Mouse (Mus musculus) adrenal gland, adult (tissue): Measurements from ENCODE around the gene Zfp428.

ENCODE experiments used
- DNase-seq, 2 experiments: peaks; one replicate each; pipeline ENCODE4 v3.0.0; 2022 to 2023; ENCODE audit warnings: low spot score in 1 of 2; ENCODE audit not compliant: inconsistent age in 2 of 2

Zfp428 gene

GRCm38 (mm10) chr7:24546634-24547389 lies 40.0 kb downstream of the Zfp428 start:
- DNase-seq: peak; percentile 99 to 100

GRCm38 (mm10) chr7:24547534-24548036 lies 40.8 kb downstream of the Zfp428 start:
- no peak for DNase-seq

- no peak for DNase-seq
Measured at GRCm38 (mm10) chr7:24551985-24552759, 45.4 kb downstream of the Zfp428 start.

GRCm38 (mm10) chr7:24555786-24556185 lies 49.0 kb downstream of the Zfp428 start:
- no peak for DNase-seq

- no peak for DNase-seq
Measured at GRCm38 (mm10) chr7:24561450-24561849, 54.6 kb downstream of the Zfp428 start.

- no peak for DNase-seq
Measured at GRCm38 (mm10) chr7:24563191-24563836, 56.5 kb downstream of the Zfp428 start.

- no peak for DNase-seq
Measured at GRCm38 (mm10) chr7:24563837-24564206, 57.0 kb downstream of the Zfp428 start.

GRCm38 (mm10) chr7:24564607-24565265 lies 57.9 kb downstream of the Zfp428 start:
- peak; percentile 56 to 85 for DNase-seq
